Mouse (Mus musculus): ENCODE measurements at regions not wholly inside any gene's neighbourhood (a gene's known extent, or its start where the extent isn't known, plus 50 kb on each side); places are given as distances from the start of the nearest gene placed in this dataset.

- peak in 1 of 2 experiments; percentile 15 for DNase-seq
These were observed 63.9 kb downstream of the Tmco5 start for GRCm38 (mm10) chr2:116942321-116942791.

- DNase-seq, result no peak
These were observed 70.0 kb downstream of the Tmco5 start for GRCm38 (mm10) chr2:116948538-116948937.

GRCm38 (mm10) chr2:116949741-116950140 lies 71.2 kb downstream of the Tmco5 start:
- no peak for DNase-seq

GRCm38 (mm10) chr2:116950154-116950553 lies 71.7 kb downstream of the Tmco5 start:
- no peak for DNase-seq

GRCm38 (mm10) chr2:116951481-116951880 lies 73.0 kb downstream of the Tmco5 start:
- DNase-seq, result no peak

GRCm38 (mm10) chr2:116954280-116954679 lies 75.8 kb downstream of the Tmco5 start:
- no peak for DNase-seq

- DNase-seq, result no peak
These were observed 76.4 kb downstream of the Tmco5 start for GRCm38 (mm10) chr2:116954896-116955295.

GRCm38 (mm10) chr2:116963116-116963873 lies 84.8 kb downstream of the Tmco5 start:
- DNase-seq, result no peak

- no peak for DNase-seq
These were observed 87.8 kb downstream of the Tmco5 start for GRCm38 (mm10) chr2:116966266-116966665.

- DNase-seq, result no peak
These were observed 93.4 kb downstream of the Tmco5 start for GRCm38 (mm10) chr2:116971666-116972613.

GRCm38 (mm10) chr2:116972614-116972985 lies 94.1 kb downstream of the Tmco5 start:
- no peak for DNase-seq

- DNase-seq, result no peak
These were observed 95.0 kb downstream of the Tmco5 start for GRCm38 (mm10) chr2:116973441-116973840.

- no peak for DNase-seq
These were observed 95.7 kb downstream of the Tmco5 start for GRCm38 (mm10) chr2:116974152-116974551.

GRCm38 (mm10) chr2:116974569-116975060 lies 96.1 kb downstream of the Tmco5 start:
- no peak for DNase-seq

GRCm38 (mm10) chr2:116975091-116975600 lies 96.7 kb downstream of the Tmco5 start:
- DNase-seq, result no peak

- DNase-seq, result peak; percentile 59 to 64
These were observed 97.3 kb downstream of the Tmco5 start for GRCm38 (mm10) chr2:116975601-116976431.

GRCm38 (mm10) chr2:116976432-116976750 lies 97.9 kb downstream of the Tmco5 start:
- DNase-seq, result no peak

GRCm38 (mm10) chr2:116976951-116977503 lies 98.5 kb downstream of the Tmco5 start:
- no peak for DNase-seq

GRCm38 (mm10) chr2:116977771-116978600 lies 99.5 kb downstream of the Tmco5 start:
- no peak for DNase-seq

GRCm38 (mm10) chr2:116978809-116979208 lies 100.3 kb downstream of the Tmco5 start:
- no peak for DNase-seq

Data from kidney, adult 8-10 months (tissue).